Mouse (Mus musculus): ENCODE results near the gene Gtpbp1. TPM values are rescaled to one million over a fixed set of nuclear protein-coding genes. Genes with fewer than 3 reads are reported as not detected.

Gtpbp1 gene
- total RNA-seq, 4 experiments from 2014 or later: 48.5 to 60.5 (median 55.9) TPM

GRCm38 (mm10) chr15:79685141-79685641, 5.5 kb upstream of the Gtpbp1 start:
- DNase-seq (ENCODE audit: low spot score in 2 of 2): no peak

- DNase-seq (ENCODE audit: low spot score in 2 of 2): no peak
These were observed 4.4 kb upstream of the Gtpbp1 start for GRCm38 (mm10) chr15:79686046-79686869.

- peak; percentile 35 to 37 for DNase-seq (ENCODE audit: low spot score in 2 of 2)
These were observed 3.5 kb upstream of the Gtpbp1 start for GRCm38 (mm10) chr15:79687175-79687574.

- DNase-seq (ENCODE audit: low spot score in 2 of 2): peak; percentile 92 to 96
These were observed 2.9 kb upstream of the Gtpbp1 start, which contains the start of gene Josd1 for GRCm38 (mm10) chr15:79687646-79688267. Gene Josd1 (minus strand): TSS chr15:79687919.

GRCm38 (mm10) chr15:79688268-79688956, 2.2 kb upstream of the Gtpbp1 start:
- no peak for DNase-seq (ENCODE audit: low spot score in 2 of 2)

DNA sequence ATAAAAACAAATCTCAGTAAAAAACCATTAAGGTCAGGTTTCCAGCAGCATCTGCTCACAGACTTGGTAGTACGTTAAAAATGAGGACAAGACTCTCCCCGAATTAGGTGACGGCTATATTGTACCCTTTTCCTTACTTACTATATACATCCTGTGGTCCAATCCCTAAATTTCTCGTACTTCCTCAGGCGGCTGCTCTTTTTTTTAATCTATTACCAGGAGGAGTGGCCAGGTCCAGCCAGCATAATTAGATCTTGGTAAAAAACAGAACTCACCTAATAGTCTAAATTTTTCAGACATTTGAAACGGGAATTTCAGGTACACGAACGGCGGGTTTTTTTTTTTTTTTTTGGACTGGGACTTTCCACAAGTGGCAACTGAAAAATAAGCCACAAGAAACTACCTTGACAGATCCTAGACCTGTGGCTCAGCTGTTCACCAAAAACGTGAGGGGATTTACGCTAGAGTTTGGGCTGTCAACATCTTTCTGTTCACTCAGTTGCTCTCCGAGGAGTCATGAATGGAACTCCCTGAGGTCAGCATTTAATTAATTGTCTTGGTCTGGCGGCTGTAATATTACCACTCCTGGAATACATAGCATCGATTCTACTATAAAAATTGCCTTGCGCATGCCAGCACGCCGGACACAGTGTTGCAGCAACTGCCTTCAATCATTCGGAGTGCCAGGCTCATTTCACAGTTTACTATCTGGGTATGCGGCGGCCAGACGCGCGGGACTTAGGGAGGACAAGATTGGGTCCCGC, 801 bp upstream of the Gtpbp1 start:
- no peak for DNase-seq (ENCODE audit: low spot score in 2 of 2)

DNA sequence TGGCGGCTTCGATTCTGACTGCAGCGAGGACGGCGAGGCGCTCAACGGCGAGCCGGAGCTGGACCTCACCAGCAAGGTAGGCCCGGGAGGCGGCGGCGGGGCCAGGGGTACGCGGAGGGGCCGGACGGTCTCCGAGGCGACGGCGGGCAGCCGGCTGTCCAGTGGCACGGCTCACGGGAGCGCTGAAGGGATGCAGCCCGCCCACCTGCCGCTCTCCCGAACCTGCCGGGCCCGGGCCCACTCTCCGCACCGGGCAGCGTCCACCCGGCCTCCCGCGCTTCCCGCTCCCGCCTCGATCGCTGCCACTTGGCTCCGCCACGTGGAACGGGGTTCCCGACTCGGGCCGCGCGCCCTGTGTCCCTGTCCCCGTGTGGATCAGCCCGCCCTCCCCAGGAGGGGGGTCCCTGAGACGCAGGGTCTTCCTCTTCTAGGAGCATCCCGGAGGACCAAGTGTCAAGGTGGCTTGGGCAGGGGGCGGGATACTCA, 421 bp downstream of the Gtpbp1 start:
- DNase-seq (ENCODE audit: low spot score in 2 of 2): peak in 1 of 2 experiments; percentile 60

GRCm38 (mm10) chr15:79692334-79692733, 1.7 kb downstream of the Gtpbp1 start:
- DNase-seq (ENCODE audit: low spot score in 2 of 2): no peak

- DNase-seq (ENCODE audit: low spot score in 2 of 2): no peak
These were observed 3.1 kb downstream of the Gtpbp1 start for GRCm38 (mm10) chr15:79693740-79694139.

DNA sequence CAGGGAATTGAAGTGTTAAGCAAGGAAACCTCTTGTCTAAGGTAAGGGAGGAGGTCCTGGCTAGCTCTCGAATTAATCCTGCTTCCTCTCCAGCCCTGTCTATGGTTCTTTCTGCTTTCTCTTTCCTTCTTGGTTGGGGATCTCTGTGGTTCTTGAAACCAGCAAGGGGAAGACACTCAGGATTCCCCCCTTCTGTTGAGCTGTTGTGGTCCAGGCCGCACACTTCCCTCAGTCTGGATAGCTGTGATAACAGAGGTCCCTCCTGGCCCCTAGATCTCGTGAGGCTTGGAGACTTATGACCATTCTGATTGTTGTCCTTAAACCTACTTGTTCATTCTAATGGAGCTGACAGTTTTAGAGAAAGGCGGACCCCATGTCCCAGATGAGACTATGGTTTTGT, 3.9 kb downstream of the Gtpbp1 start:
- no peak for DNase-seq (ENCODE audit: low spot score in 2 of 2)

DNA sequence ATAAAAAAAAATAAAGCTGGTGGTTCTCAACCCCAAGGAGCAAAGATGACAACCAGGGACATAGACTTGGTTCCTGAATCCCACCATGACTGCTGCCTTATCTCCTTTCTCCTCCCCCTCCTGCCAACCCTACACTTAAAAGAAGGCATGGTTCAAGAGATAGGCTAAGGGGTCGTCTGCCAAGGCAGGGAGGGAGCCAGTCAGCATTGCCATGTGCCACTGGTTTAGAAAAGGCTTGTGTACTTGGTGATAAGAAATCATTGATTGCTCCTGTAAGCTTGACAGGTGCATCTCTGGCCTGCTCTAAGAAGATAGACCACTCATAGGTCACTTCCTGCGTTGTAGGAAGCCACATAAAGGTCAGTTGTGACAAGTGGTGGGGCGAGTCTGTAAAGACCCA, 4.9 kb downstream of the Gtpbp1 start:
- DNase-seq (ENCODE audit: low spot score in 2 of 2): no peak

DNA sequence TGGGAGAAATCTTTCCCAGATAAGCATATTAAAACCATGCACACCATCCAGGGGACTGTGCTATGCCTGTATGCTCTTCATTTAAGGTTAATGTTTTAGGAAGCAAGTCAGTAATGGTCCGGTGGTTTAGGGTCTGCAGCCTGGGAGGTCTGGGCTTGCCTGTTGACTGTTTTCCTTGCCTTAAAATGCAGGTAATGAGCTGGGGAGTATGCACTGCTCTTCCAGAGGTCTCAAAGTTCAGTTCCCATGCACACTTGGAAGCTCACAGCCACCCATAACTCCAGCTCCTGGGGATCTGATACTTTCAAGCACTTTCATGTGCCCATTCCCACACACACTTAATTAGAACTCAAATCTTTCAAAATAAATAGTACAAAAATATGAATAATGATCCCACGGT, 5.9 kb downstream of the Gtpbp1 start:
- DNase-seq (ENCODE audit: low spot score in 2 of 2): no peak

DNA sequence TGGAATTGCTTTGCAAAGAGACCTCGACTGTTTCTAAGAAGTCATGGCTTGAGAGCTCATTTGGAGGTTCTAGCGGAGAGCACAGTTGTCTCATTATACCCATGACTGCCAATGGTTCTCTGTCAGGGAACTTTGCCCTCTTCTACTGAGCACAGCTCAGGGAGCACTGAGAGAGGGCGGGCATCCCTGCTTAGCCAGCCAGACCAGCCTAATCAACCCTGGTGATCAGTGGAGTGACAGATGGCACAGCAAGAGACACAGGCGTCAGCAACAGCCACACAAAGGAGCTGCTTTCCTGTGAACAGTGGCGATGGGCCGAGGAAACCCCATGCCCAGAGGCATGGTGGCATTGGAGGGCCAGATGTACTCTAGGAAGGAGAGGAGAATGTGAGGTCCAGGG, 6.4 kb downstream of the Gtpbp1 start:
- no peak for DNase-seq (ENCODE audit: low spot score in 2 of 2)

DNA sequence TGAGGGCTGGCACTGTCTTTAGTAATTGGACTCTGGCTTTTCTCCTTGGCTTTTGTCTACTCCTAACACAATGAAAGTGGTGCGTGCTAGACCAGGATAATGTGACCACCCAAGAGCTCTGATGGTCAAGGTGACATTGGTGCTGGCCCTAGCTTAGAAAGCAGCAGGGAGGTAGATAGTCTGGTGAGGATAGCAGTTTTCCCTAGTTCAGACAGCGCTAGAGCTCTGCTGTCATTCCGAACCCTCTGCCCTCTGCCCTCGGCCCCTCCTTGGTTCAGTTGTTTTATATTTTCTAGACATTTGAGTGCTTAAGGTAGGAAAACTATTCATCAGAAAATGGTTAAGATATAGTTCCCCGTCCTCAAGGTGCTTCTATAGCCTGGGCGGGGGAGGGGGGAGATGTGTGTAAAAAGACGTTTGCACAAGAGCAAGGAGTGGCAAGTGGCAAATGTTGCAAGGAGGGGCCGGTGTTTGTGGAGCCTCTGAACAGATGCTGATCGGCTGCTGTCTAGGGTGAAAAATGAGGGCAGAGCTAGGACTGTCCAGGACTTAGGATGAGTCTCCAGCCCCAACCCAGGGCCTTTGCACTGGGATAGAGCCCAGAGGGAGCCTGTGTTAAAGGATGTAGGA, 7.0 kb downstream of the Gtpbp1 start:
- DNase-seq (ENCODE audit: low spot score in 2 of 2): no peak

GRCm38 (mm10) chr15:79706603-79707214, 16.1 kb downstream of the Gtpbp1 start:
- DNase-seq (ENCODE audit: low spot score in 2 of 2): no peak

GRCm38 (mm10) chr15:79708229-79708822, 17.7 kb downstream of the Gtpbp1 start:
- no peak for DNase-seq (ENCODE audit: low spot score in 2 of 2)

DNA sequence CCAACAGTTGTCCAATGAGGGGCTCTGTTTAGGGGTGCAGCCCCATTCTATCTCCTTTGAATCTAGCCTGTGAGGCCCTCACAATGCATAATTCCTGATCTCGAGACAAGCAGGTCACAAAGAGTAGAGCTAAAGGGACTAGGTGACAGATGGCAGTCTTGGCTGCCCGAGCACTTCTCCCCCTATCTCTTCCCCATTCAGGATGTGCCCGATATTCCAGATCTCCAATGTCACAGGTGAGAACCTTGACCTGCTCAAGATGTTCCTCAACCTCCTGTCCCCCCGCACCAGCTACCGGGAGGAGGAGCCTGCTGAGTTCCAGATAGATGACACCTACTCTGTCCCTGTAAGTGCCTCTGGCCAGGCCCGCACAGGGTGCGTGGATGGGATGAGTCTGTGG, 25.0 kb downstream of the Gtpbp1 start:
- DNase-seq (ENCODE audit: low spot score in 2 of 2): no peak

DNA sequence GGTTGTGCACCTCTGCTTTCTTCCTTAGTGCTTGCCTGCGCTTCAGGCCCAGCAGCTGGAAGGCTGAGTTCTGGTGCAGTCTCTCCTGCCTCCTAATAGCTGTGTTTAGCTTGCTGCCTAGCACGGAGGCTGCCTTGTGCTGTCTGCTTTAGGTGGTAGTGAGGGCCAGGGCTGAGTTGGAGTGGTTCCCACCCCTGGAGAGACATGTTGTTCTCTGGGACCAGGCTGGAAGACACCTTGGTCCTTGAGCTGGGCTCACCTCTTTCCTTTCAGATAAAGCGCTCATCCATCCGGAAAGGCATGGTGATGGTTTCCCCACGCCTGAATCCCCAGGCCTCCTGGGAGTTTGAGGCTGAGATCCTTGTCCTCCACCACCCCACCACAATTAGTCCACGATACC, 26.1 kb downstream of the Gtpbp1 start:
- no peak for DNase-seq (ENCODE audit: low spot score in 2 of 2)

DNA sequence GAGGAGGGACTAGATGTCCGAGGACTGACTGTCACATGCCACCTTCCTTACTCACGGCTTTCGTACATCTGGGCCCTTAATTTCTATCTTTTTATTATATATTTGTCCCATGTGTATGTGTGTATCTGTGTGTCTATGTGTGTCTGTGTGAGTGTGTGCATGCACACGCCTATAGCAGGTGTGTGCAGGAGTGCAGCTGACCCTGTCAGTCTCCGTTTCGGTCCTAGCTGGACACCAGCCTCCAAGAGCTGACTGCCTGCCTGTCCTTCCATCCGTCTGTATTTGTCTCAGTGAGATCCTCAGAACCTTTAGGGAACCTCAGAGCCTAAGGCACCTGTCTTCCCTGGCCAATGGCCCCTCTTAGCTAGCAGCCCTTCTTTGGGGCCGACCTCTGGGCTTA, 29.6 kb downstream of the Gtpbp1 start:
- no peak for DNase-seq (ENCODE audit: low spot score in 2 of 2)

DNA sequence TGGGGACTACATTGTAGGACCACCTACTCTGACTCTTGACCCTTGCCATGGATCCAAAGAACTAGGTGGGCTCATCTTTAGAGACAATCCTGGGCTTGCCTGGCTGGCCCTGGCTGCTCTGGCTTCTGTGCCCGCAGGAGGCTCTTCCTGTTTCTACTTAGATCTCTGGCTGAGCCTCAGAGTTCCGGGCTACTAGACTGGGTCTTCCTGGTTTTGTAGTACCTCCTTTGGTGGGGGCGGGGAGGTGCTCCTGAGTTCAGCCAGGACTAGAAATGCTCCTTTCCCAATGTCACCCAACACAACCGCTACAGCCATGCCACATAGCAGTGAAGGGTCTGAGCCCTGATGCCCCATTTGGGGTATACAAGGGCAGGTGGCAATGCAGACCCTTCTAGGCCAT, 30.2 kb downstream of the Gtpbp1 start:
- DNase-seq (ENCODE audit: low spot score in 2 of 2): no peak

All from left cerebral cortex, adult 8-10 months (tissue).